Mouse (Mus musculus) midbrain, embryonic 11.5 days (tissue): Measurements from ENCODE around the gene Gm49368. TPM values are rescaled to one million over a fixed set of nuclear protein-coding genes. Genes with fewer than 3 reads are reported as not detected.
"Not testable (repeated sequence)": the region's sequence is repeated elsewhere in the genome, so short reads cannot be mapped to it uniquely, and the experiment has no call there.

Experiments used
- ATAC-seq: fragments of 200-750 bp; cut with Nextera tagmentation; 2 replicates; pipeline ENCODE4 v1.8.0; 2017; ENCODE audit warnings: moderate TSS enrichment, moderate library complexity; ENCODE audit not compliant: low FRiP score
- DNase-seq: peaks from one replicate; pipeline ENCODE4 v3.0.0; 2015; ENCODE audit warnings: low spot score; ENCODE audit errors: missing footprints
- H3K27ac ChIP-seq: fragments of 300-500 bp; sonication (generic); 2 replicates; pipeline ENCODE4 v1.5.1; 2014; ENCODE audit warnings: low read depth, low read length
- H3K27me3 ChIP-seq: fragments of 300-500 bp; sonication (generic); 2 replicates; pipeline ENCODE4 v1.6.1; 2014; ENCODE audit warnings: mild to moderate bottlenecking, low read length, moderate library complexity, mixed read lengths; ENCODE audit not compliant: control insufficient read depth, insufficient read depth
- H3K36me3 ChIP-seq: fragments of 300-500 bp; sonication (generic); 2 replicates; pipeline ENCODE4 v1.6.1; 2014; ENCODE audit warnings: mild to moderate bottlenecking, low read length, moderate library complexity, mixed read lengths; ENCODE audit not compliant: control insufficient read depth, insufficient read depth
- H3K4me1 ChIP-seq: fragments of 300-500 bp; sonication (generic); 2 replicates; pipeline ENCODE4 v1.6.1; 2014; ENCODE audit warnings: low read length; ENCODE audit not compliant: control insufficient read depth, insufficient read depth
- H3K4me2 ChIP-seq: fragments of 300-500 bp; sonication (generic); 2 replicates; pipeline ENCODE4 v1.6.1; 2014; ENCODE audit warnings: mild to moderate bottlenecking, moderate library complexity
- H3K4me3 ChIP-seq: fragments of 300-500 bp; sonication (generic); 2 replicates; pipeline ENCODE4 v1.5.1; 2014; ENCODE audit warnings: low read depth, low read length
- H3K9ac ChIP-seq: fragments of 300-500 bp; sonication (generic); 2 replicates; pipeline ENCODE4 v1.6.1; 2014; ENCODE audit warnings: low read length
- H3K9me3 ChIP-seq: fragments of 300-500 bp; sonication (generic); 2 replicates; pipeline ENCODE4 v1.6.1; 2016; ENCODE audit warnings: low read length; ENCODE audit not compliant: control insufficient read depth
- WGBS: fragments of 180-500 bp; shearing (Covaris S2); extraction: QIAGEN DNeasy Blood & Tissue Kit; methylation state at CpG from one replicate; pipeline ENCODE4 v1.1.7; 2014; 5-methylcytosine and 5-hydroxymethylcytosine counted together
- polyA plus RNA-seq: library from polyadenylated mRNA; unstranded; fragments of >200 nt; fragmentation: Nextera tagmentation; extraction: Ambion mirVana; gene quantifications from 2 replicates; pipeline ENCODE4 v1.2.1, GENCODE M21; 2014

The Gm49368 gene
- polyA plus RNA-seq, 1 experiment from 2014 or later = not detected

GRCm38 (mm10) chr7:128133596-128133995, 71.1 kb downstream of the Gm49368 start:
- H3K4me1 ChIP-seq = no peaks in the 10 kb centered on the region
- H3K9me3 ChIP-seq = no peaks in the 10 kb centered on the region
- H3K27ac ChIP-seq = no peak overlapping the region
- H3K4me2 ChIP-seq = no peak overlapping the region
- ATAC-seq (no peak), DNase-seq (no peak)
- H3K9ac ChIP-seq = no peak overlapping the region
- no peaks in the 10 kb centered on the region for H3K27me3 ChIP-seq
- 83% methylated on average over 2 of the region's 2 CpGs for WGBS
- no peaks in the 10 kb centered on the region for H3K36me3 ChIP-seq
- H3K4me3 ChIP-seq = no peak overlapping the region

GRCm38 (mm10) chr7:128136927-128137326, 74.4 kb downstream of the Gm49368 start:
- ATAC-seq (no peak), DNase-seq (no peak)
- H3K4me3 ChIP-seq = no peak overlapping the region
- no peak overlapping the region for H3K4me2 ChIP-seq
- H3K4me1 ChIP-seq = no peaks in the 10 kb centered on the region
- WGBS = 55% methylated on average over 4 of the region's 4 CpGs
- H3K9me3 ChIP-seq = no peaks in the 10 kb centered on the region
- no peak overlapping the region for H3K9ac ChIP-seq
- H3K36me3 ChIP-seq = no peaks in the 10 kb centered on the region
- H3K27ac ChIP-seq = no peak overlapping the region
- no peaks in the 10 kb centered on the region for H3K27me3 ChIP-seq

GRCm38 (mm10) chr7:128139611-128140010, 77.1 kb downstream of the Gm49368 start:
- H3K4me1 ChIP-seq = no peaks in the 10 kb centered on the region
- no peaks in the 10 kb centered on the region for H3K9me3 ChIP-seq
- no peaks in the 10 kb centered on the region for H3K36me3 ChIP-seq
- H3K27me3 ChIP-seq = no peaks in the 10 kb centered on the region
- ATAC-seq = no peak
- H3K27ac ChIP-seq = no peak overlapping the region
- 93% methylated on average over 6 of the region's 6 CpGs for WGBS
- no peak for DNase-seq
- H3K4me3 ChIP-seq = no peak overlapping the region
- H3K9ac ChIP-seq = no peak overlapping the region
- no peak overlapping the region for H3K4me2 ChIP-seq

GRCm38 (mm10) chr7:128150970-128151369, 88.5 kb downstream of the Gm49368 start:
- H3K9me3 ChIP-seq = no peaks in the 10 kb centered on the region
- no peak overlapping the region for H3K27ac ChIP-seq
- H3K36me3 ChIP-seq = no peaks in the 10 kb centered on the region
- H3K27me3 ChIP-seq = no peaks in the 10 kb centered on the region
- no peak overlapping the region for H3K4me3 ChIP-seq
- ATAC-seq (no peak), DNase-seq (no peak)
- 94% methylated on average over 8 of the region's 8 CpGs for WGBS
- no peak overlapping the region for H3K9ac ChIP-seq
- no peak overlapping the region for H3K4me2 ChIP-seq
- H3K4me1 ChIP-seq = no peaks in the 10 kb centered on the region

GRCm38 (mm10) chr7:128154076-128154475, 91.6 kb downstream of the Gm49368 start, which contains the start of gene Itgad:
TSS of gene Itgad (plus strand) at chr7:128154376.
- no peaks in the 10 kb centered on the region for H3K27me3 ChIP-seq
- H3K4me1 ChIP-seq = no peaks in the 10 kb centered on the region
- ATAC-seq (no peak), DNase-seq (no peak)
- H3K9me3 ChIP-seq = no peaks in the 10 kb centered on the region
- H3K4me3 ChIP-seq = no peak within 1 kb of the TSS
- no peak within 1 kb of the TSS for H3K9ac ChIP-seq
- WGBS = 94% methylated on average over 21 of the region's 21 CpGs
- H3K4me2 ChIP-seq = no peak within 1 kb of the TSS
- no peaks in the 10 kb centered on the region for H3K36me3 ChIP-seq
- no peak within 1 kb of the TSS for H3K27ac ChIP-seq

- H3K4me1 ChIP-seq = no peaks in the 10 kb centered on the region
- ATAC-seq = no peak
- H3K27me3 ChIP-seq = no peaks in the 10 kb centered on the region
- no peak overlapping the region for H3K4me3 ChIP-seq
- H3K9ac ChIP-seq = no peak overlapping the region
- H3K9me3 ChIP-seq = no peaks in the 10 kb centered on the region
- 52% methylated on average over 10 of the region's 10 CpGs for WGBS
- no peak overlapping the region for H3K27ac ChIP-seq
- no peak for DNase-seq
- no peak overlapping the region for H3K4me2 ChIP-seq
- no peaks in the 10 kb centered on the region for H3K36me3 ChIP-seq
Observed at GRCm38 (mm10) chr7:128154924-128155323, 92.4 kb downstream of the Gm49368 start.

- H3K4me3 ChIP-seq, H3K4me2 ChIP-seq, H3K4me1 ChIP-seq, H3K9ac ChIP-seq, H3K27me3 ChIP-seq, H3K27ac ChIP-seq, ATAC-seq, DNase-seq, H3K9me3 ChIP-seq, H3K36me3 ChIP-seq: not testable (repeated sequence)
- 87% methylated on average over 8 of the region's 8 CpGs for WGBS
Observed at GRCm38 (mm10) chr7:128158688-128159354, 96.3 kb downstream of the Gm49368 start.

- no peak for ATAC-seq
- WGBS = 93% methylated on average over 4 of the region's 4 CpGs
Observed at GRCm38 (mm10) chr7:128164001-128164400, 101.5 kb downstream of the Gm49368 start.

GRCm38 (mm10) chr7:128166391-128166790, 103.9 kb downstream of the Gm49368 start:
- ATAC-seq (no peak), DNase-seq (no peak)
- no peaks in the 10 kb centered on the region for H3K36me3 ChIP-seq
- H3K9ac ChIP-seq = no peak overlapping the region
- 93% methylated on average over 7 of the region's 7 CpGs for WGBS
- no peaks in the 10 kb centered on the region for H3K4me1 ChIP-seq
- H3K27ac ChIP-seq = no peak overlapping the region
- no peak overlapping the region for H3K4me2 ChIP-seq
- H3K9me3 ChIP-seq = no peaks in the 10 kb centered on the region
- H3K4me3 ChIP-seq = no peak overlapping the region
- no peaks in the 10 kb centered on the region for H3K27me3 ChIP-seq

More at GRCm38 (mm10) chr7:128164001-128164400, 101.5 kb downstream of the Gm49368 start:
- H3K36me3 ChIP-seq = no peaks in the 10 kb centered on the region
- no peaks in the 10 kb centered on the region for H3K9me3 ChIP-seq
- H3K27ac ChIP-seq = no peak overlapping the region
- no peak for DNase-seq
- H3K4me3 ChIP-seq = no peak overlapping the region
- no peaks in the 10 kb centered on the region for H3K4me1 ChIP-seq
- no peaks in the 10 kb centered on the region for H3K27me3 ChIP-seq
- no peak overlapping the region for H3K4me2 ChIP-seq
- no peak overlapping the region for H3K9ac ChIP-seq
